Mouse (Mus musculus) midbrain, embryonic 11.5 days (tissue): ENCODE results near the gene Rnd1. TPM values are rescaled to one million over a fixed set of nuclear protein-coding genes. Genes with fewer than 3 reads are reported as not detected.

ENCODE experiments used
- ATAC-seq: fragments of 200-750 bp; cut with Nextera tagmentation; 2 replicates; pipeline ENCODE4 v1.8.0; 2017; ENCODE audit warnings: moderate TSS enrichment, moderate library complexity; ENCODE audit not compliant: low FRiP score
- DNase-seq: peaks from one replicate; pipeline ENCODE4 v3.0.0; 2015; ENCODE audit warnings: low spot score; ENCODE audit errors: missing footprints
- H3K27ac ChIP-seq: fragments of 300-500 bp; sonication (generic); 2 replicates; pipeline ENCODE4 v1.5.1; 2014; ENCODE audit warnings: low read depth, low read length
- H3K27me3 ChIP-seq: fragments of 300-500 bp; sonication (generic); 2 replicates; pipeline ENCODE4 v1.6.1; 2014; ENCODE audit warnings: mild to moderate bottlenecking, low read length, moderate library complexity, mixed read lengths; ENCODE audit not compliant: control insufficient read depth, insufficient read depth
- H3K36me3 ChIP-seq: fragments of 300-500 bp; sonication (generic); 2 replicates; pipeline ENCODE4 v1.6.1; 2014; ENCODE audit warnings: mild to moderate bottlenecking, low read length, moderate library complexity, mixed read lengths; ENCODE audit not compliant: control insufficient read depth, insufficient read depth
- H3K4me1 ChIP-seq: fragments of 300-500 bp; sonication (generic); 2 replicates; pipeline ENCODE4 v1.6.1; 2014; ENCODE audit warnings: low read length; ENCODE audit not compliant: control insufficient read depth, insufficient read depth
- H3K4me2 ChIP-seq: fragments of 300-500 bp; sonication (generic); 2 replicates; pipeline ENCODE4 v1.6.1; 2014; ENCODE audit warnings: mild to moderate bottlenecking, moderate library complexity
- H3K4me3 ChIP-seq: fragments of 300-500 bp; sonication (generic); 2 replicates; pipeline ENCODE4 v1.5.1; 2014; ENCODE audit warnings: low read depth, low read length
- H3K9ac ChIP-seq: fragments of 300-500 bp; sonication (generic); 2 replicates; pipeline ENCODE4 v1.6.1; 2014; ENCODE audit warnings: low read length
- H3K9me3 ChIP-seq: fragments of 300-500 bp; sonication (generic); 2 replicates; pipeline ENCODE4 v1.6.1; 2016; ENCODE audit warnings: low read length; ENCODE audit not compliant: control insufficient read depth
- WGBS: fragments of 180-500 bp; shearing (Covaris S2); extraction: QIAGEN DNeasy Blood & Tissue Kit; methylation state at CpG from one replicate; pipeline ENCODE4 v1.1.7; 2014; 5-methylcytosine and 5-hydroxymethylcytosine counted together
- polyA plus RNA-seq: library from polyadenylated mRNA; unstranded; fragments of >200 nt; fragmentation: Nextera tagmentation; extraction: Ambion mirVana; gene quantifications from 2 replicates; pipeline ENCODE4 v1.2.1, GENCODE M21; 2014

Rnd1 gene
- polyA plus RNA-seq, 1 experiment from 2014 or later: 6.1 TPM

DNA sequence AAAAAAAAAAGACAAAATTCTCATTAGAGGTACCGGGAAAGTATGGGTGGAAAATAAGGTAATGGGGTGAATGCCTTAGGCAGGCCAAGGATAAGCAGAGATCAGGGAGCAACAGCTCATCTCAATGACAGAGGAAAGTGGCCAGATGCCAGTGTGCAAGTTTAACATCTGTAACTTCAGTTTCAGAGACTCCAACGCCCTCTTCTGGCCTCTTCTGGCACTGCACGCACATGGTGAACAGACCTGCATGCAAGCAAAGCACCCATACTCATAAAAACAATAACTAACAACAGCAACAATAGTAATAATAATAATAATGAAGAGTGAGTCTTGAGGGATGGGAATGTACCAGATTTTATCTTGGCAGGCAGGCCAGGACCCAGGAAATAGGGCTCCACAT is 8.7 kb upstream of the Rnd1 start:
- Histone ChIP-seq H3K36me3 (no peaks in the 10 kb centered on the region), H3K4me1 (peaks cover 15% of the 10 kb centered on the region), H3K9me3 (no peaks in the 10 kb centered on the region), H3K4me2 (no peak overlapping the region), H3K27me3 (no peaks in the 10 kb centered on the region), H3K4me3 (no peak overlapping the region), H3K27ac (no peak overlapping the region), H3K9ac (no peak overlapping the region)
- ATAC-seq: no peak
- DNase-seq: no peak
- whole genome bisulfite sequencing: 71% methylated on average over 3 of the region's 3 CpGs

DNA sequence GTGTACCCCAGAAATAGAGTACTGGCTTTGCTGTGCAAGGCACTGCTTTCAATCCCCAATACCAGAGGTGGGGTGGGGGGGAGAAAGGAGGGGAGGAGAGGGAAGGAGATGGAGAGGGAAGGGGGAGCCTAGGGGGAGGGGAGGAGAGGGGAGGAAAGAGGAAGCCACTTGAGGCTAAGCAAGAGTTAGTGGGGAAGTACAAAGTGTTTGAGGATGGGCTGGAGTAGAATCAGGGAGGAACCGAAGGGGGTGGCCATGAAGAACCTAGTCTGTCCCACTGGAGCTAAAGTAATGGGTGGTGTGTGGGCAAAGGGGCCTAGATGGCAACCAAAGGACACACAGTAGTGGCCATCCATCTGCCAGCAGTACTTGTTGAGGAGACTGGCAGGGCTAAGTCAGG is 6.5 kb upstream of the Rnd1 start:
- 93% methylated on average over 1 of the region's 1 CpGs for WGBS

GRCm38 (mm10) chr15:98683177-98683576 is 5.9 kb upstream of the Rnd1 start:
- no peaks in the 10 kb centered on the region for H3K9me3 ChIP-seq
- no peak for DNase-seq
- no peaks in the 10 kb centered on the region for H3K27me3 ChIP-seq
- no peak for ATAC-seq
- no peak overlapping the region for H3K27ac ChIP-seq
- 78% methylated on average over 10 of the region's 10 CpGs for WGBS
- H3K9ac ChIP-seq: no peak overlapping the region
- H3K4me3 ChIP-seq: no peak overlapping the region
- no peaks in the 10 kb centered on the region for H3K4me1 ChIP-seq
- H3K36me3 ChIP-seq: no peaks in the 10 kb centered on the region
- H3K4me2 ChIP-seq: no peak overlapping the region

More for the DNA sequence above, 6.5 kb upstream of the Rnd1 start:
- DNase-seq (no peak), ATAC-seq (no peak)
- Histone ChIP-seq H3K27me3 (no peaks in the 10 kb centered on the region), H3K4me2 (no peak overlapping the region), H3K9me3 (no peaks in the 10 kb centered on the region), H3K9ac (no peak overlapping the region), H3K36me3 (no peaks in the 10 kb centered on the region), H3K4me1 (no peaks in the 10 kb centered on the region), H3K4me3 (no peak overlapping the region), H3K27ac (no peak overlapping the region)

- Histone ChIP-seq H3K36me3 (no peaks in the 10 kb centered on the region), H3K4me3 (no peak overlapping the region), H3K27ac (no peak overlapping the region), H3K27me3 (no peaks in the 10 kb centered on the region), H3K4me1 (peaks cover 11% of the 10 kb centered on the region), H3K9ac (no peak overlapping the region), H3K4me2 (no peak overlapping the region), H3K9me3 (no peaks in the 10 kb centered on the region)
- WGBS: 83% methylated on average over 7 of the region's 7 CpGs
- DNase-seq (no peak), ATAC-seq (no peak)
Observed at GRCm38 (mm10) chr15:98681633-98682032, 4.4 kb upstream of the Rnd1 start.

DNA sequence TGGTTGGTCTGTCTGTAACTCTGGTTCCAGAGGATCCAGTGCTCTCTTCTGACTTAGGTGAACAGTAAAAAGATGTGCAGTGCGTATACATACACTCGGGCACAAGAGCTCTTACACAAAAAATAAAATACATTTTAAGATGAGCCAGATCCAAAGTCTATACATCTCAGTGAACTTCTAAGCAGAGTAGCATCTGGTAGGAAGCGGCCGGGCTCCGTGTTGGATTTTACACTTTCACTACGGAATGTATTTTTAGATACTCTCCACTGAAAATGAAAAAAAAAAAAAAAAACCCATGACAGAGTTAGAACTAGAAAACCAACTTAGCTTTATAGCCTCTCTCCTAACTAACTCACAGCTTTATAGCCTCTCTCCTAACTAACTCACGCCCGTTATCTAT is 3.4 kb upstream of the Rnd1 start:
- DNase-seq (no peak), ATAC-seq (no peak)
- Histone ChIP-seq H3K4me1 (peaks cover 20% of the 10 kb centered on the region), H3K4me3 (no peak overlapping the region), H3K9ac (no peak overlapping the region), H3K27me3 (peaks cover 2% of the 10 kb centered on the region; the same call in 1 of the 2 replicates), H3K36me3 (no peaks in the 10 kb centered on the region), H3K9me3 (no peaks in the 10 kb centered on the region), H3K27ac (no peak overlapping the region), H3K4me2 (no peak overlapping the region)
- WGBS: 89% methylated on average over 8 of the region's 8 CpGs

GRCm38 (mm10) chr15:98677977-98678376 is 716 bp upstream of the Rnd1 start:
- Histone ChIP-seq H3K9ac (no peak overlapping the region), H3K4me1 (peaks cover 41% of the 10 kb centered on the region), H3K27ac (no peak overlapping the region), H3K27me3 (peaks cover 2% of the 10 kb centered on the region; the same call in 1 of the 2 replicates), H3K9me3 (no peaks in the 10 kb centered on the region), H3K4me2 (peak overlapping the region; percentile 95), H3K4me3 (no peak overlapping the region), H3K36me3 (no peaks in the 10 kb centered on the region; the same call in 1 of the 2 replicates)
- ATAC-seq (no peak), DNase-seq (no peak)
- 69% methylated on average over 7 of the region's 7 CpGs for WGBS

DNA sequence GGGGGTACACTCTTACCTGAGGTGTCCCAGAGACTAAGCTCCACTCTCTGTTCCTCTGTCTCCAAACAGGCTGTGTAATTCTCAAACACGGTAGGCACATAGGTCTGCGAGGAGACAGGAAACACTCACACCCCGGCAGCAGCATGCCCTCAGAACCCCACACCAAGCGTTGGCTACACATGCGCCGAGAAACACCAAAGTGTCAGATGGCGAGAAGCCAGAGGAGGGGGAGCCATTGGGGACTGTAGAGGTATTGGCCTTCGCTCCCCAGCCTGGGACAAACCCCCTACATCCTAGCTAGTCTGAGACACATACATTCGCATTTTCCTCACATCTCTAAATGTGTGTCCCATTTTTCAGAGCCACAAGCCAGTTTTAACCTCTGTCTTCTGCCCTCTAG is 790 bp downstream of the Rnd1 start:
- H3K9ac ChIP-seq: peak overlapping the region; percentile 50
- H3K4me3 ChIP-seq: peak overlapping the region; percentile 54
- peaks cover 41% of the 10 kb centered on the region for H3K4me1 ChIP-seq
- no peak overlapping the region for H3K27ac ChIP-seq
- WGBS: 3% methylated on average over 9 of the region's 9 CpGs
- H3K27me3 ChIP-seq: peaks cover 2% of the 10 kb centered on the region; the same call in 1 of the 2 replicates
- ATAC-seq (no peak), DNase-seq (peak; percentile 90)
- no peaks in the 10 kb centered on the region for H3K9me3 ChIP-seq
- peaks cover 2% of the 10 kb centered on the region; the same call in 1 of the 2 replicates for H3K36me3 ChIP-seq
- peak overlapping the region; percentile 95 for H3K4me2 ChIP-seq

DNA sequence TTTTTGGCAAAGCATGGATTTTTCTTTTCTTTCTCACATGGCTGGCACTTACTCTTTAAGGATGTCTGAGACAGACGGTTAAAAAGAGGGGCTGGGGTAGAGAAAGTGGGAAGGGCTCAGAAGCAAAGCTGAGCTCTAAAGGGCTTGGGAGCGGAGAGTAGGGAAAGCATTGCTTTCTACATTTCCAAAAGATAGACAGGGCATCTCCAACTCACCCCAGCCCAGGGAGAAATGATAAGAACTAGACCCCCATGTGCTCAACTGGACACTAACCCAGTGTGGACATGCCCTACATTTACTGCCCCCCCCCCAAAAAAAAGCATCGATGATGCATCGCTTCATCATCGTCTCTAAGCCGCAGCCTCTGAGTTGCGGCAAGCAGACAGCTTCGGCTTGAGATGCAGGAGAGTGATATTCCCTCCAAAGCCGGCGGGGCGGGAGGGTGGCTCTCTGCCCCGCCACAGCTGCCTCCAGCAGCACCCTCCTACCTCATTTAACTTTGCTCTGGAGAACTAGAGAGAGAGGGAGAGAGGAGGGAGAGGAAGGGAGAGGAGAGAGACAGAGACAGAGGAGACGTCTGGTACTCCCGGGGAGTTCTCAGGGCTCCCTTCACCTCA is 1.5 kb downstream of the Rnd1 start:
- DNase-seq: peak; percentile 92
- ATAC-seq: no peak
- Histone ChIP-seq H3K4me1 (peaks cover 41% of the 10 kb centered on the region), H3K4me3 (peak overlapping the region; percentile 54), H3K9ac (peak overlapping the region; percentile 50), H3K36me3 (peaks cover 2% of the 10 kb centered on the region; the same call in 1 of the 2 replicates), H3K4me2 (peak overlapping the region; percentile 95), H3K9me3 (no peaks in the 10 kb centered on the region), H3K27ac (peak overlapping the region; percentile 72; the same call in 1 of the 2 replicates), H3K27me3 (peaks cover 2% of the 10 kb centered on the region; the same call in 1 of the 2 replicates)
- 11% methylated on average over 14 of the region's 14 CpGs for WGBS

- Histone ChIP-seq H3K4me3 (peak overlapping the region; percentile 54), H3K9ac (peak overlapping the region; percentile 50), H3K9me3 (no peaks in the 10 kb centered on the region), H3K4me2 (peak overlapping the region; percentile 95), H3K27me3 (peaks cover 2% of the 10 kb centered on the region; the same call in 1 of the 2 replicates), H3K4me1 (peaks cover 41% of the 10 kb centered on the region), H3K36me3 (peaks cover 2% of the 10 kb centered on the region; the same call in 1 of the 2 replicates), H3K27ac (peak overlapping the region; percentile 72; the same call in 1 of the 2 replicates)
- no peak for ATAC-seq
- 23% methylated on average over 11 of the region's 11 CpGs for WGBS
- DNase-seq: no peak
Observed at GRCm38 (mm10) chr15:98674994-98675545, 2.2 kb downstream of the Rnd1 start.
